Mouse (Mus musculus) liver, adult 10 weeks (tissue): ENCODE measurements around the gene Tent5c. TPM values are rescaled to one million over a fixed set of nuclear protein-coding genes. Genes with fewer than 3 reads are reported as not detected.

Source experiments
- polyA plus RNA-seq: library from polyadenylated mRNA; stranded (reverse); fragments of 350-450 nt; fragmentation: Illumina TruSeq; extraction: RNeasy Lipid Tissue Mini Kit (QIAGEN cat#74804); gene quantifications from one replicate; pipeline ENCODE4 v1.2.3, GENCODE M21; 2014; ENCODE audit warnings: low read depth, low replicate concordance

Tent5c gene
- 5.9 TPM for polyA plus RNA-seq

DNA sequence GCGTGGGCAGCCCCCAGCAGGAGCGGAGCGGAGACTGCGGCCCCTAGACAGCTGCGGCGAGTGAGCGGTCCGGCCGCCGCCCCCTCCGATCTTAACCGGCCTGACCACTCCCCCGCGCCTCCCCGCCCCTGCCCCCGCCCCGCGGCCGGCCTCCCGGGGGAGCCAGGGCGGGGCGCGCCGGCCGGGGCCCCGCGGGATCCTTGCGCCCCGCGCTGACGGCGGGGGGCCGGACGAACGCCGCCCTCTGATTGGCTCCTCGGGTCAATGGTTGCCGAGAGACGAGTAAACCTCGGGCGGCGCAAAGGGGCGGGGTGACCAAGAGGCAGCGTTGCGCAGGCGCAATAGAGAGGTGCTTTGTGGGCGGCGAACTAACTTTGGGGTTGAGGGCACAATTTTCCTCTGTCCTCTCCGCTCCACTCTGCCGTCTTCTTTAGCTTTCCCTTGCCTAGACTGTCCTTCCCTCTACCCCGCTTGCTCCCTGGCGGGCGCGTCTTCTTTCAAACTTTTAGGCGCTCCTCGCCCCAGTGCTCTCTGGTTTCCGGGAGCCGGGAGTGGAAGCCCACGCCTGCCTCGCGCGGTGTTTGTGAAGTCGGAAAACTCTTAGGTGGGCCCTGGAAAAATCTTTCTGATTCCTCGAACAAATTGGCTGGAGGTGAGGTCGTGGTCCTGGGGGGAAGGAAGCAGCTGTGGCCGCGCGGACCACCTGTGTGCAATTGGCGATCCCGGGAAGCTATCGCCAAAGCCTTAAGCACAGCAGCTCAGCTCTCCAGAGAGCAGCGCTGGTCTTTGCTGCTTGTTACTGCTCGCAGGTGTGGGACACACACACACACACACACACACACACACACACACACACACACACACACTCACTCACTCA, at the start of gene Tent5c:
Gene Tent5c, minus strand, starts transcription at position 192 of the 877 bp plus-strand sequence.

Other genes starting within 250 kb of the Tent5c start
- gene Man1a2, start 196.2 kb upstream of the Tent5c start, polyA plus RNA-seq, result 23.4 TPM